Mouse (Mus musculus): ENCODE measurements at regions not wholly inside any gene's neighbourhood (a gene's known extent, or its start where the extent isn't known, plus 50 kb on each side); places are given as distances from the start of the nearest gene placed in this dataset.

DNA sequence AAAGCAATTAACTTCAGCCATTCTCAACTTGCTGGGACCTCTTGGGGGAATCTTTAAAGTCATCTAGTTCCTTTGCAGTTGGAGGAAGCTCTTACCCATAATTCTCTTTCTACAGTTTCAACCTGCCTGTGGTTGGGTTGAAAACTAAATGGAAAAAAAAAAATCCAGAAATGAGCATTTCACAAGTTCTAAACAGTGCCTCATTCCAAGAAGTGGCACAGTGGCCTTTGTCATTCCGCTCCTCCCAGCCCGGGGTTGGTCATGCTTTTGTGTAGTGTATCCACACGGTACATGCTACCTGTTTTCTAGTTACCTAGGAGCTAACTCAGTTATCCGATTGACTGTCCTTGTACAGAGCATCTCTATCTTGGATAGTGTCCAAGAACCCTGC lies 90.8 kb upstream of the Gpr12 start:
- H3K9ac ChIP-seq (ENCODE audit: low read depth, low read length) = no peak overlapping the region
- H3K27ac ChIP-seq (ENCODE audit: low read length) = no peak overlapping the region
- H3K4me1 ChIP-seq (ENCODE audit: control insufficient read depth, insufficient read depth, low read length) = no peaks in the 10 kb centered on the region; the same call in 1 of the 2 replicates
- no peaks in the 10 kb centered on the region for H3K36me3 ChIP-seq (ENCODE audit: control insufficient read depth, insufficient read depth, low read length)
- H3K4me3 ChIP-seq (ENCODE audit: low read depth, low read length) = no peak overlapping the region
- H3K27me3 ChIP-seq (ENCODE audit: control insufficient read depth, insufficient read depth, low read depth, low read length) = peaks cover 7% of the 10 kb centered on the region
- no peak for ATAC-seq
- H3K9me3 ChIP-seq (replicated peaks; ENCODE audit: control insufficient read depth, low read length, poor library complexity, severe bottlenecking) = no peaks in the 10 kb centered on the region
- H3K4me2 ChIP-seq (ENCODE audit: low read length) = no peak overlapping the region
- 81% methylated on average over 4 of the region's 4 CpGs for WGBS

DNA sequence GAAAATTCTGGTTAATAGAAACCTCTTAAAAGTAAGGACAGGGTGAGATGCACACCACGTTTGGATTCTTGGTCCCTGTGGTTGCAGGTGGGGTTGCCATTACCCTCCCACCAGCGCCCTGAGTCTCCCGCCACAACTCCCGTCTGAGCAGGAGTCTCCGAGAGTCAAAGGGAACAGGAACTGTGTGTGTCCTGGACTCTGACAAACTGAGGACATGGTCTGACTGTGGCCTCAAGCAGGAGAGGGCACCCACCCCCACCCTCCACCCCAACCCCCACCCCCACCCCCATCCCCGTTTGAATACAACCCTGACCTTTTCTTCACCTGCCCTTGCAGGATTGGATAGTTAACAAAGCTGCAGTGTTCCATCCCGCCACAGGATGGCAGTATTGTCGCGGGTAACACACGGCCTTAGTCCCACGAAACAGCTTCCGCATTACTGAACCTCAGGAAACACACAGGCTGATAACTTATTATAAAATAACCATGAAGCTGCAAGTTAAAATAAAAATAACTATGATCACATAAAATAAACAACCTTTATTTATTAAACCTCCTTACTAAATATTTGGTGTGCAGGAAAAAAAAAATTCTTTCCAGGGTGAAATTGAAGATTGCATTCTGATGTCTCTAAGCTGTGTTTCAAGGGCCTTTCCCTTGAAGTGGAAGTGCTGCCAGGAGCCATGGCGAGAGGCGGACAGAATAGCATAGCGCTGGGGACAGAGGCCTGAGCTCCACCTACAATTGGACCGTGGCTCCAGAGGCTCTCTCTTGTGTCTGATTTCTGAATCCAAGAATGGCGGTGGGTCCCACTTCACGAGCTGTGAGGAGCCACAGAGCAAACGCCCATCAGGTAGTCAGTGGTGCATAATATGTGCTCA lies 90.2 kb upstream of the Gpr12 start:
- WGBS = 24% methylated on average over 19 of the region's 19 CpGs
- no peaks in the 10 kb centered on the region; the same call in 1 of the 2 replicates for H3K4me1 ChIP-seq (ENCODE audit: control insufficient read depth, insufficient read depth, low read length)
- H3K4me3 ChIP-seq (ENCODE audit: low read depth, low read length) = no peak overlapping the region
- H3K9me3 ChIP-seq (replicated peaks; ENCODE audit: control insufficient read depth, low read length, poor library complexity, severe bottlenecking) = no peaks in the 10 kb centered on the region
- H3K27ac ChIP-seq (ENCODE audit: low read length) = no peak overlapping the region
- no peaks in the 10 kb centered on the region for H3K36me3 ChIP-seq (ENCODE audit: control insufficient read depth, insufficient read depth, low read length)
- peak; percentile 49; the same call in 1 of the 2 replicates for ATAC-seq
- H3K27me3 ChIP-seq (ENCODE audit: control insufficient read depth, insufficient read depth, low read depth, low read length) = peaks cover 7% of the 10 kb centered on the region
- no peak overlapping the region for H3K4me2 ChIP-seq (ENCODE audit: low read length)
- H3K9ac ChIP-seq (ENCODE audit: low read depth, low read length) = no peak overlapping the region

DNA sequence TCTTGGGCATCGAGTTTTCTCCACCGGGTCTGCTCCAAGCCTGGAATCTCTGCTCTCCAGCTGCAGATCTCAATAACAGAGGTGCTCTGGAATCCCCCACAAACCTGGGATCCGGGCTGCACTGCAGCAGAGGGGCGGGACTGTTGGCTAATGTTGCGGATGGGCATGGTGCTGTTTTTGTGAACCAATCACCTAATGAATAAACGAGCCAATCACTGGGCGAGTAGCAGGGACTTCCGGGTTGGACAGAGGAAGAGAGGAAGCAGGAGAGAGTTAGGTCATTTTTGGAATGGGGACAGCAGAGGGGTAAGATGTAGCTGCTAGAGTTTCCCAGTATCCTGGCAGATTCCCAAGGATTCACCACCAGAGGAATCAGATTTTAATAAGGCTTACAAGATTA lies 76.7 kb upstream of the Gpr12 start:
- Histone ChIP-seq H3K9me3 (replicated peaks; ENCODE audit: control insufficient read depth, low read length, poor library complexity, severe bottlenecking) (no peaks in the 10 kb centered on the region), H3K9ac (ENCODE audit: low read depth, low read length) (no peak overlapping the region), H3K4me2 (ENCODE audit: low read length) (no peak overlapping the region), H3K27ac (ENCODE audit: low read length) (no peak overlapping the region), H3K27me3 (ENCODE audit: control insufficient read depth, insufficient read depth, low read depth, low read length) (no peaks in the 10 kb centered on the region), H3K4me1 (ENCODE audit: control insufficient read depth, insufficient read depth, low read length) (no peaks in the 10 kb centered on the region), H3K4me3 (ENCODE audit: low read depth, low read length) (no peak overlapping the region), H3K36me3 (ENCODE audit: control insufficient read depth, insufficient read depth, low read length) (no peaks in the 10 kb centered on the region)
- ATAC-seq = no peak
- 82% methylated on average over 8 of the region's 8 CpGs for WGBS

DNA sequence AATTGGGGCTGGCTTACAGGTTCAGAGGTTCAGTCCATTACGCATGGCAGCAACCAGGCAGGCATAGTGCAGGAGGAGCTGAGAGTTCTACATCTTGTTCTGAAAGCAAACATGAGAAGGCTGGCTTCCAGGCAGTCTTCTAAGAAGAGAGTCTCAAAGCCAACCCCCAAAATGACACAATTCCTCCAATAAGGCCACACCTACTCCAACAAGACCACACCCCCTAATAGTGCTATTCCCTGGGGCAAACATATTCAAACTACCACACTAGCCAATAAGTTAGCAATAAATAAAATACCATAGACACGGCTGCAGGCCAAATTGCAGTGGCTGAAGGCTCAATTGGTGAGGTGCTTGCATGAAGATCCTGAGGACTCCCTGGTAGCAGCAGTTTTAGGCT lies 72.2 kb upstream of the Gpr12 start:
- ATAC-seq = no peak
- no peak overlapping the region for H3K4me2 ChIP-seq (ENCODE audit: low read length)
- no peaks in the 10 kb centered on the region for H3K4me1 ChIP-seq (ENCODE audit: control insufficient read depth, insufficient read depth, low read length)
- no peak overlapping the region for H3K9ac ChIP-seq (ENCODE audit: low read depth, low read length)
- no peaks in the 10 kb centered on the region for H3K36me3 ChIP-seq (ENCODE audit: control insufficient read depth, insufficient read depth, low read length)
- H3K4me3 ChIP-seq (ENCODE audit: low read depth, low read length) = no peak overlapping the region
- H3K27me3 ChIP-seq (ENCODE audit: control insufficient read depth, insufficient read depth, low read depth, low read length) = no peaks in the 10 kb centered on the region
- H3K27ac ChIP-seq (ENCODE audit: low read length) = no peak overlapping the region
- 89% methylated on average over 2 of the region's 2 CpGs for WGBS
- no peaks in the 10 kb centered on the region for H3K9me3 ChIP-seq (replicated peaks; ENCODE audit: control insufficient read depth, low read length, poor library complexity, severe bottlenecking)

DNA sequence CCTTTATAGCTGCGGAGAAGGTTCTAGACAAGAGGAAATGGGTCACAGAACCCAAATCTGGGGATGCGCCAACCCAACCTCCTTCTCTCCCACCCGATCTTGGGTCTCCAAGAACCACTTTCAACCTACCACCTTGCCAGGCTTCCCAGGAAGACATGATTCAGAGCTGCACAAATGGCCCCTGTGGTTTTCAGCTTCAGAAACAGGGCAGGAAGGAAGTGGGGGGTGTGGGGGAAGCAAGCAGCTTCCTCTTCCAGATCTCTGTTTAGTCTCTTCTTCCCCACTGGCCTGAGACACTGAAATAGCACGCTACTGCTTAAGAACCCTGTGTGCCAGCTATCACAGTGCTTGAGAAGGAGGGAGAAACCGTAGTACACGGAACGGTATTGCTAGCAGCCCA lies 70.4 kb upstream of the Gpr12 start:
- no peak overlapping the region for H3K27ac ChIP-seq (ENCODE audit: low read length)
- no peaks in the 10 kb centered on the region for H3K36me3 ChIP-seq (ENCODE audit: control insufficient read depth, insufficient read depth, low read length)
- no peaks in the 10 kb centered on the region for H3K27me3 ChIP-seq (ENCODE audit: control insufficient read depth, insufficient read depth, low read depth, low read length)
- H3K4me3 ChIP-seq (ENCODE audit: low read depth, low read length) = no peak overlapping the region
- no peak for ATAC-seq
- no peak overlapping the region for H3K4me2 ChIP-seq (ENCODE audit: low read length)
- no peaks in the 10 kb centered on the region for H3K4me1 ChIP-seq (ENCODE audit: control insufficient read depth, insufficient read depth, low read length)
- WGBS = 75% methylated on average over 7 of the region's 7 CpGs
- H3K9me3 ChIP-seq (replicated peaks; ENCODE audit: control insufficient read depth, low read length, poor library complexity, severe bottlenecking) = no peaks in the 10 kb centered on the region
- H3K9ac ChIP-seq (ENCODE audit: low read depth, low read length) = no peak overlapping the region

DNA sequence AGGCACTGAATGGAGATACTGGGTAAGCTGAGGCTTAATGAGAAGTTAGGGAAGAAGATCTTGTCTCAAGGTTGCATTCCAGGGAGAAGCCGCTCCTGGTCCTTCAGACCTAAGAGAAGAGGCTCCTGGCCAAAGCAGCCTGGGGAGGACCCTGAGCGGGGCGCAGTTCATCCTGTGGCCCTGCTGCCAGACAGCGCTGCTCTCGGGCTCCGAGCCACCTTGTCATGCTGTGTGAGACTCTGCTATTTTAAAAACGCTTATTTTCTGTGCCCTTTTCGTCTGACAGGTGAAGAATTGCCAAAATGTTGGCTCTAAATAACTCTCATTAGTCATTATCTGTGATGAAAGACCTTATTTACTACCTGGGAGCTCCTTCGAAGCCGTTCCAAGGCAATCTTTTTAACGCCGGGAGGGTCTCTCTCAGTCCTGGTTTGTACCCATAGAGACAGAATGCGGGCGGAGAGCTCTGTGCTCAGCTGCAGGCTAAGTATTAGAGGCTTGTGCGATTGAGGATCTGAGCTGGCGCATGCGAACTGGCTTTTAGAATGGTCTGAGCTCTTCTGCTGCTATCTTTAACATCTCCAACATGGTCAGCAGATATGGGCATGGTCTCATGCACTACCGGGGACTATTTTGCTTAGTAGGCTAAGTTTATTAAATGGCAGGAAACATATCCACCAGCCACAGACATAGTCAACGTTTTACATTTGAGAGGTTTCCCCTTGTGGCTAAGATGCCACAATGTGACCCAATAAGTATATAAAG lies 68.8 kb upstream of the Gpr12 start:
- no peak for ATAC-seq
- H3K9ac ChIP-seq (ENCODE audit: low read depth, low read length) = no peak overlapping the region
- no peaks in the 10 kb centered on the region for H3K9me3 ChIP-seq (replicated peaks; ENCODE audit: control insufficient read depth, low read length, poor library complexity, severe bottlenecking)
- H3K4me1 ChIP-seq (ENCODE audit: control insufficient read depth, insufficient read depth, low read length) = no peaks in the 10 kb centered on the region
- H3K4me2 ChIP-seq (ENCODE audit: low read length) = no peak overlapping the region
- no peak overlapping the region for H3K4me3 ChIP-seq (ENCODE audit: low read depth, low read length)
- WGBS = 79% methylated on average over 19 of the region's 19 CpGs
- no peak overlapping the region for H3K27ac ChIP-seq (ENCODE audit: low read length)
- H3K36me3 ChIP-seq (ENCODE audit: control insufficient read depth, insufficient read depth, low read length) = no peaks in the 10 kb centered on the region
- no peaks in the 10 kb centered on the region for H3K27me3 ChIP-seq (ENCODE audit: control insufficient read depth, insufficient read depth, low read depth, low read length)

DNA sequence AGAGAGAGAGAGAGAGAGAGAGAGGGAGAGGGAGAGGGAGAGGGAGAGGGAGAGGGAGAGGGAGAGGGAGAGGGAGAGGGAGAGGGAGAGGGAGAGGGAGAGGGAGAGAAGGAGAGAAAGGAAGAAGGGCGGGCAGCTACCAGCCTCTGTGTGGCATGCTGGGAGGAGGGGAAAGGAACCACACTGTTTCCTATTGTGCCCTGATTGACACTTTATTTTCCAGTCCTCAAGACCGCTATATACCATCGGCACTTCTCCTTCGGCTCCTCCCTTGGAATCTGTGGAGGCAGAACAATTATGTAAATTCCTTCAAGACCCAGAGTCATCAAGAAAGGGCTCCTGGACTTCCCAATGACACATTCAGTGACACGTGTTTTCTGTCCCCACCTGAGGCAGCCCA lies 67.8 kb upstream of the Gpr12 start:
- Histone ChIP-seq H3K4me3 (ENCODE audit: low read depth, low read length) (no peak overlapping the region), H3K9me3 (replicated peaks; ENCODE audit: control insufficient read depth, low read length, poor library complexity, severe bottlenecking) (no peaks in the 10 kb centered on the region), H3K36me3 (ENCODE audit: control insufficient read depth, insufficient read depth, low read length) (no peaks in the 10 kb centered on the region), H3K27ac (ENCODE audit: low read length) (no peak overlapping the region), H3K4me1 (ENCODE audit: control insufficient read depth, insufficient read depth, low read length) (no peaks in the 10 kb centered on the region), H3K4me2 (ENCODE audit: low read length) (no peak overlapping the region), H3K27me3 (ENCODE audit: control insufficient read depth, insufficient read depth, low read depth, low read length) (no peaks in the 10 kb centered on the region), H3K9ac (ENCODE audit: low read depth, low read length) (no peak overlapping the region)
- no peak for ATAC-seq
- 15% methylated on average over 5 of the region's 5 CpGs for WGBS

DNA sequence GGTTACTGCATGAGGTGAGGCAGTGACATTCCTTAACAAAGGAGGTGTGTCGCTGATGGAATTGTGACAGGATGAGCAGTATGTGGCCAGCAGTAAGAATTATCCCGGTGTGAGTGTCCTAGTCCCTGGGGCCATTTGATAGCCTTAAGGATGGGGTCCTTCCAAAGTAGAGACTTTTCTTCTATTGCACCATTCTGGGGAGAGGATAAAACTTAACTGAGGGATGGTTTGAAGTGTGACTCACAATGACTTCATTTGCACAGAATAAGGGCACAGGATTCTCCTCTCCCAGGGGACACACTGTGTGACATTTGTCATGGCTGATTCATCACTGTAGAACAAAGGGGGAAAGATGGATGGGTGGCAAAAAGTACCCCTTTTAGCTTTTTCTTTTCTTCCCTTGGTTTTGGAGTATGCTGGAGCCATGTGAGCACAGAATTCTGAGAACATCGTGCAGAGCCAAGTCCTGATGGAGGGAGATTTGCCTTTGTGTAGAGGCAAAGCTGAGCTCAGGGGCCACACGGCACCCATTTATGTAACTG lies 63.6 kb upstream of the Gpr12 start:
- Histone ChIP-seq H3K27ac (ENCODE audit: low read length) (no peak overlapping the region), H3K4me2 (ENCODE audit: low read length) (no peak overlapping the region), H3K9ac (ENCODE audit: low read depth, low read length) (no peak overlapping the region), H3K4me3 (ENCODE audit: low read depth, low read length) (no peak overlapping the region), H3K36me3 (ENCODE audit: control insufficient read depth, insufficient read depth, low read length) (no peaks in the 10 kb centered on the region), H3K27me3 (ENCODE audit: control insufficient read depth, insufficient read depth, low read depth, low read length) (no peaks in the 10 kb centered on the region; the same call in 1 of the 2 replicates), H3K4me1 (ENCODE audit: control insufficient read depth, insufficient read depth, low read length) (peaks cover 5% of the 10 kb centered on the region; the same call in 1 of the 2 replicates), H3K9me3 (replicated peaks; ENCODE audit: control insufficient read depth, low read length, poor library complexity, severe bottlenecking) (no peaks in the 10 kb centered on the region)
- 69% methylated on average over 4 of the region's 4 CpGs for WGBS
- 0 out of 2 replicates have a peak, but pooled peaks have one; percentile 21 for ATAC-seq

Measured in midbrain, embryonic 16.5 days (tissue).